Mouse (Mus musculus) liver, embryonic 16.5 days (tissue): ENCODE results near the gene Taf1c. TPM values are rescaled to one million over a fixed set of nuclear protein-coding genes. Genes with fewer than 3 reads are reported as not detected.
A peak's percentile ranks its signal among the peaks of the same experiment; 100 is the strongest.

Experiments
- ATAC-seq: fragments of 200-750 bp; cut with Nextera tagmentation; 2 replicates; pipeline ENCODE4 v1.8.0; 2017; ENCODE audit warnings: low read depth, mild to moderate bottlenecking, moderate number of reproducible peaks, moderate library complexity
- H3K27ac ChIP-seq: fragments of 300-500 bp; sonication (generic); 2 replicates; pipeline ENCODE4 v1.5.1; 2014; ENCODE audit warnings: mild to moderate bottlenecking, low read length
- H3K27me3 ChIP-seq: fragments of 300-500 bp; sonication (generic); 2 replicates; pipeline ENCODE4 v1.6.1; 2014; ENCODE audit warnings: low read depth, low read length, mixed read lengths; ENCODE audit not compliant: control insufficient read depth, insufficient read depth
- H3K36me3 ChIP-seq: fragments of 300-500 bp; sonication (generic); 2 replicates; pipeline ENCODE4 v1.6.1; 2014; ENCODE audit warnings: mild to moderate bottlenecking; ENCODE audit not compliant: control insufficient read depth, insufficient read depth
- H3K4me1 ChIP-seq: fragments of 300-500 bp; sonication (generic); 2 replicates; pipeline ENCODE4 v1.6.1; 2014; ENCODE audit warnings: low read depth, low read length, mixed read lengths; ENCODE audit not compliant: control insufficient read depth
- H3K4me2 ChIP-seq: fragments of 300-500 bp; sonication (generic); 2 replicates; pipeline ENCODE4 v1.6.1; 2014; ENCODE audit warnings: low read depth, low read length, mixed read lengths
- H3K4me3 ChIP-seq: fragments of 300-500 bp; sonication (generic); 2 replicates; pipeline ENCODE4 v1.5.1; 2014; ENCODE audit warnings: low read depth, mild to moderate bottlenecking, low read length
- H3K9ac ChIP-seq: fragments of 300-500 bp; sonication (generic); 2 replicates; pipeline ENCODE4 v1.6.1; 2014; ENCODE audit warnings: low read depth, low read length
- H3K9me3 ChIP-seq: fragments of 300-500 bp; sonication (generic); replicated peaks from 2 replicates; pipeline ENCODE4 v1.6.1; 2016; ENCODE audit warnings: low read length; ENCODE audit not compliant: control insufficient read depth
- WGBS: fragments of 180-500 bp; shearing (Covaris S2); extraction: QIAGEN DNeasy Blood & Tissue Kit; methylation state at CpG from one replicate; pipeline ENCODE4 v1.1.7; 2014; ENCODE audit not compliant: insufficient replicate concordance; 5-methylcytosine and 5-hydroxymethylcytosine counted together
- polyA plus RNA-seq: library from polyadenylated mRNA; unstranded; fragments of >200 nt; fragmentation: Nextera tagmentation; extraction: Ambion mirVana; gene quantifications from 2 replicates; pipeline ENCODE4 v1.2.1, GENCODE M21; 2015

Taf1c gene
- polyA plus RNA-seq, 1 experiment from 2014 or later = 5.5 TPM

- Histone ChIP-seq H3K27me3 (no peaks in the 10 kb centered on the region), H3K4me2 (peak within 1 kb of the TSS; percentile 70), H3K4me3 (peak within 1 kb of the TSS; percentile 84), H3K27ac (peak within 1 kb of the TSS; percentile 92), H3K9me3 (no peaks in the 10 kb centered on the region), H3K9ac (peak within 1 kb of the TSS; percentile 91), H3K4me1 (peaks cover 29% of the 10 kb centered on the region), H3K36me3 (peaks cover 3% of the 10 kb centered on the region)
- WGBS = 4% methylated on average over 63 of the region's 63 CpGs
- peak; percentile 98 for ATAC-seq
Observed at GRCm38 (mm10) chr8:119558603-119559401, 46.2 kb downstream of the Taf1c start, which contains the start of gene Mbtps1. Gene Mbtps1, minus strand, starts transcription at chr8:119558735.

GRCm38 (mm10) chr8:119557821-119558602, 47.0 kb downstream of the Taf1c start:
- Histone ChIP-seq H3K4me2 (peak overlapping the region; percentile 70), H3K4me1 (peaks cover 35% of the 10 kb centered on the region), H3K27ac (peak overlapping the region; percentile 92), H3K4me3 (peak overlapping the region; percentile 84), H3K27me3 (no peaks in the 10 kb centered on the region), H3K36me3 (no peaks in the 10 kb centered on the region), H3K9me3 (no peaks in the 10 kb centered on the region), H3K9ac (peak overlapping the region; percentile 91)
- WGBS = under 1% methylated on average over 55 of the region's 55 CpGs
- peak; percentile 88 for ATAC-seq

GRCm38 (mm10) chr8:119557132-119557531, 47.9 kb downstream of the Taf1c start:
- peaks cover 41% of the 10 kb centered on the region for H3K4me1 ChIP-seq
- H3K9ac ChIP-seq = peak overlapping the region; percentile 91
- H3K9me3 ChIP-seq = no peaks in the 10 kb centered on the region
- H3K27me3 ChIP-seq = no peaks in the 10 kb centered on the region
- H3K4me2 ChIP-seq = peak overlapping the region; percentile 70
- no peak overlapping the region; the same call in 1 of the 2 replicates for H3K27ac ChIP-seq
- peak overlapping the region; percentile 84 for H3K4me3 ChIP-seq
- 52% methylated on average over 9 of the region's 9 CpGs for WGBS
- no peaks in the 10 kb centered on the region for H3K36me3 ChIP-seq
- no peak for ATAC-seq

DNA sequence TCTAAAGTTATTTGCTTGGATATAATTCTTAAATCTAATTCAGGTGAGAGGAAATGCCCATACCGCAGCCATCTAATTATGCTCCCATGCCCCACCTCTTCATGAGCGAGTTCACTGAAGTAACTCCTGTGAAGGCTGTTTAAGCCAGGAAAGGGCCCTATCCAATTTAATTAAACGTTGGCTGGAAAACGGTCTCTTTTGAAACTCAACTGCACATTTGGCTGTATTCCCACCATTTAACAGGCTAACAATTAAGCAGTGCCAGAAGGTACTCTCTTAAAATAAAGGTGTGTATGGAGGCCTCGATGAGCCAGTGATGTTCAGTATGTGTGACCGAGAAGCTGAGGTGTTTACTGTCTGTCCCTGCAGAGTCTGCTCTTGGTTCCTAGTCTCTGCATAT, 49.2 kb downstream of the Taf1c start:
- H3K9ac ChIP-seq = no peak overlapping the region
- no peaks in the 10 kb centered on the region for H3K9me3 ChIP-seq
- H3K4me2 ChIP-seq = no peak overlapping the region
- ATAC-seq = no peak
- H3K27me3 ChIP-seq = no peaks in the 10 kb centered on the region
- H3K4me1 ChIP-seq = peaks cover 41% of the 10 kb centered on the region
- 79% methylated on average over 6 of the region's 6 CpGs for WGBS
- no peak overlapping the region for H3K27ac ChIP-seq
- H3K4me3 ChIP-seq = no peak overlapping the region
- H3K36me3 ChIP-seq = no peaks in the 10 kb centered on the region

DNA sequence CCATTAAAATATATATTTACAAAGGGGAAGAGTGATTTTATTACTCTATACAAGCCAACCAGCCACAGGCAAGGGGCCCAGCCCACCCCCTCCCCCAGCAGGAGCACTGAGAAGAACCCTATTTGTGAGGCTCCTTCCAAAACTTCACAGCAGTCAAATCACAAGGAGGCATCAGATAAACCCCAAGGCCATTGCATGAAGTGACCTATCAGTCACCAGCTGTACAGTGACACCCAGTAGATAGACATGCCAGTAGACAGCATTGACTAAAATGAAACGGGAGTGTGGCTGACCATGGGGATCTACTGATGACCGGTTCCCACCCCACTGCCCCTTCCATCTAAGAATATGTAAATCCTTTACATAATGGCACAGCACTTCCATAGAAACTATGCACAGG, 52.1 kb downstream of the Taf1c start:
- Histone ChIP-seq H3K4me1 (peaks cover 35% of the 10 kb centered on the region), H3K4me2 (no peak overlapping the region), H3K36me3 (no peaks in the 10 kb centered on the region), H3K27me3 (no peaks in the 10 kb centered on the region), H3K4me3 (no peak overlapping the region), H3K9me3 (no peaks in the 10 kb centered on the region), H3K9ac (no peak overlapping the region), H3K27ac (no peak overlapping the region)
- 35% methylated on average over 2 of the region's 2 CpGs for WGBS
- peak; percentile 39; the same call in 1 of the 2 replicates for ATAC-seq

GRCm38 (mm10) chr8:119548560-119549113, 56.4 kb downstream of the Taf1c start:
- H3K4me2 ChIP-seq = no peak overlapping the region
- H3K27ac ChIP-seq = no peak overlapping the region
- H3K9ac ChIP-seq = no peak overlapping the region
- WGBS = 66% methylated on average over 7 of the region's 7 CpGs
- peaks cover 10% of the 10 kb centered on the region for H3K4me1 ChIP-seq
- H3K27me3 ChIP-seq = no peaks in the 10 kb centered on the region
- ATAC-seq = no peak
- H3K36me3 ChIP-seq = peaks cover 12% of the 10 kb centered on the region
- no peak overlapping the region for H3K4me3 ChIP-seq
- no peaks in the 10 kb centered on the region for H3K9me3 ChIP-seq

Other genes with a start within 250 kb of the Taf1c start
- 10.0 and 12.1 TPM in 2 replicates for gene Mlycd, start 210.3 kb downstream of the Taf1c start, polyA plus RNA-seq
- 47.3 and 57.9 TPM in 2 replicates for gene Osgin1, start 171.1 kb downstream of the Taf1c start, polyA plus RNA-seq
- 0.04 TPM in 1 of 2 replicates, not detected in the other for gene Necab2, start 158.5 kb downstream of the Taf1c start, polyA plus RNA-seq
- gene Slc38a8, start 103.5 kb downstream of the Taf1c start, polyA plus RNA-seq = not detected in 2 replicates
- 27.6 and 29.6 TPM in 2 replicates for gene Mbtps1, start 46.5 kb downstream of the Taf1c start, polyA plus RNA-seq
- 16.6 and 16.9 TPM in 2 replicates for gene Hsdl1, start 30.0 kb downstream of the Taf1c start, polyA plus RNA-seq
- gene Dnaaf1, start 30.0 kb downstream of the Taf1c start, polyA plus RNA-seq = 0.06 and 0.08 TPM in 2 replicates
- gene Adad2, start 7.5 kb upstream of the Taf1c start, polyA plus RNA-seq = not detected in 2 replicates
- not detected in 2 replicates for gene Kcng4, start 30.5 kb upstream of the Taf1c start, polyA plus RNA-seq
- 2.3 and 2.7 TPM in 2 replicates for gene Wfdc1, start 61.1 kb upstream of the Taf1c start, polyA plus RNA-seq
- 0.19 and 0.27 TPM in 2 replicates for gene Atp2c2, start 94.8 kb upstream of the Taf1c start, polyA plus RNA-seq
- gene Tldc1, start 173.2 kb upstream of the Taf1c start, polyA plus RNA-seq = 4.1 and 4.7 TPM in 2 replicates
- 29.9 and 38.1 TPM in 2 replicates for gene Cotl1, start 235.3 kb upstream of the Taf1c start, polyA plus RNA-seq